8 mouse cellular contexts compared by ENCODE assay signal in genomic region chr4:134924019-134924741, GRCm38 (mm10). TPM values are rescaled to one million over a fixed set of nuclear protein-coding genes. Genes with fewer than 3 reads are reported as not detected.
A peak's percentile ranks its signal among the peaks of the same experiment; 100 is the strongest.
DNase-seq lines count a peak whose midpoint lies in the region; ATAC-seq and TF ChIP-seq lines count a peak whose summit lies in the region.

No protein-coding gene starts in this region.

- peak overlapping the region; percentile 100 for H3K4me3 ChIP-seq in embryonic facial prominence, embryonic 12.5 days
- peak overlapping the region; percentile 96 for H3K4me3 ChIP-seq in lung, embryonic 16.5 days (ENCODE audit: low read length)
- H3K4me3 ChIP-seq in thymus, adult 2 months (ENCODE audit: control insufficient read depth, insufficient read depth, low read length), result peak overlapping the region; percentile 75

- H3K4me1 ChIP-seq in embryonic facial prominence, embryonic 12.5 days, result peaks cover 12% of the 10 kb centered on the region
- H3K4me1 ChIP-seq in lung, embryonic 16.5 days (replicated peaks; ENCODE audit: control insufficient read depth, insufficient read depth, low read length), result peaks cover 11% of the 10 kb centered on the region
- H3K4me1 ChIP-seq in thymus, adult 2 months (replicated peaks; ENCODE audit: control insufficient read depth, insufficient read depth, low read length), result peaks cover 19% of the 10 kb centered on the region

- WGBS in embryonic facial prominence, embryonic 12.5 days, result under 1% methylated on average over 75 of the region's 75 CpGs
- WGBS in lung, embryonic 16.5 days, result under 1% methylated on average over 73 of the region's 75 CpGs
- under 1% methylated on average over 75 of the region's 75 CpGs for WGBS in thymus, adult 2 months

- TF ChIP-seq POLR2A in thymus, adult 2 months (IDR thresholded peaks at IDR 0.05; ENCODE audit: control insufficient read depth, extremely low read depth, insufficient read depth, low read length, poor library complexity), result no peak

- no peaks in the 10 kb centered on the region for H3K9me3 ChIP-seq in embryonic facial prominence, embryonic 12.5 days
- no peaks in the 10 kb centered on the region for H3K9me3 ChIP-seq in lung, embryonic 16.5 days (ENCODE audit: control insufficient read depth, low read length)

- peak; percentile 83 for DNase-seq in CD4-positive helper T cell, adult 2 months (ENCODE audit: low read depth, low spot score)
- DNase-seq in adrenal gland, adult 2 months, result peak; percentile 91
- peak; percentile 69 for DNase-seq in heart, adult 8-10 months (ENCODE audit: low spot score)
- DNase-seq in kidney, adult 8-10 months, result peak; percentile 57 to 67
- DNase-seq in thymus, adult 2 months, result peak; percentile 56

- peak overlapping the region; percentile 92 for H3K27ac ChIP-seq in embryonic facial prominence, embryonic 12.5 days
- H3K27ac ChIP-seq in lung, embryonic 16.5 days (ENCODE audit: low read length), result peak overlapping the region; percentile 96
- peak overlapping the region; percentile 59 for H3K27ac ChIP-seq in thymus, adult 2 months (ENCODE audit: control insufficient read depth, insufficient read depth, low read length)

- no peaks in the 10 kb centered on the region for H3K27me3 ChIP-seq in embryonic facial prominence, embryonic 12.5 days
- H3K27me3 ChIP-seq in lung, embryonic 16.5 days (ENCODE audit: control insufficient read depth, insufficient read depth, low read depth, low read length), result no peaks in the 10 kb centered on the region
- no peaks in the 10 kb centered on the region for H3K27me3 ChIP-seq in thymus, adult 2 months (ENCODE audit: control insufficient read depth, insufficient read depth, low read length)

- peak overlapping the region; percentile 99 for H3K9ac ChIP-seq in embryonic facial prominence, embryonic 12.5 days
- peak overlapping the region; percentile 98 for H3K9ac ChIP-seq in lung, embryonic 16.5 days (ENCODE audit: low read length)

- peak overlapping the region; percentile 71 for H3K4me2 ChIP-seq in embryonic facial prominence, embryonic 12.5 days (replicated peaks)
- H3K4me2 ChIP-seq in lung, embryonic 16.5 days (ENCODE audit: low read depth, low read length), result peak overlapping the region; percentile 67

- H3K36me3 ChIP-seq in embryonic facial prominence, embryonic 12.5 days, result peaks cover 30% of the 10 kb centered on the region
- peaks cover 32% of the 10 kb centered on the region for H3K36me3 ChIP-seq in lung, embryonic 16.5 days (ENCODE audit: control insufficient read depth, insufficient read depth, low read length)
- H3K36me3 ChIP-seq in thymus, adult 2 months (ENCODE audit: control insufficient read depth, insufficient read depth, low read length), result peaks cover 42% of the 10 kb centered on the region

- no peak for ATAC-seq in embryonic facial prominence, embryonic 12.5 days (ENCODE audit: insufficient number of reproducible peaks, insufficient read depth, low FRiP score, low TSS enrichment)
- ATAC-seq in lung, embryonic 16.5 days (ENCODE audit: low read depth), result peak; percentile 30
- ATAC-seq in neutrophil, adult 5-6 weeks (ENCODE audit: extremely low read depth, insufficient number of reproducible peaks, low FRiP score, poor library complexity, severe bottlenecking), result peak; percentile 64

- TF ChIP-seq CTCF in thymus, adult 2 months (IDR thresholded peaks at IDR 0.05; ENCODE audit: borderline replicate concordance, control insufficient read depth, extremely low read depth, insufficient read depth, low read length, poor library complexity), result no peak; the same call in 1 of the 2 replicates

RNA-seq across cellular contexts. Expression of gene Rsrp1, which starts 0.8 kb away (rescaled TPM):
- 100 to 1,000 TPM; 313 to 460 TPM for total RNA-seq in adrenal gland, adult 2 months (2021)
- 2,634 and 2,855 TPM in 2 replicates for polyA plus RNA-seq in adrenal gland, adult 2 months (2012; rRNA removed)
- polyA plus RNA-seq in embryonic facial prominence, embryonic 12.5 days (2016; fragmentation: Nextera tagmentation; extraction: Ambion mirVana), result 496 and 536 TPM in 2 replicates
- total RNA-seq in heart, adult 8-10 months (2022), result 100 to 1,000 TPM in 3 of 4 experiments, 10 to 100 TPM in 1; 97.1 to 165 (median 123) TPM
- polyA plus RNA-seq in lung, embryonic 16.5 days (2015; fragmentation: Nextera tagmentation; extraction: Ambion mirVana), result 454 and 489 TPM in 2 replicates
- 622 and 656 TPM in 2 replicates for total RNA-seq in neutrophil, adult 5-6 weeks (2017)
- polyA plus RNA-seq in thymus, adult 2 months (2012; rRNA removed), result 1,774 and 1,821 TPM in 2 replicates

RNA-seq across cellular contexts. Expression of gene Syf2, which starts 6.5 kb away (rescaled TPM):
- total RNA-seq in adrenal gland, adult 2 months (2021), result 10 to 100 TPM; 85.5 to 97.8 TPM
- 7.0 and 8.6 TPM in 2 replicates for polyA plus RNA-seq in adrenal gland, adult 2 months (2012; rRNA removed)
- 75.3 and 77.2 TPM in 2 replicates for polyA plus RNA-seq in embryonic facial prominence, embryonic 12.5 days (2016; fragmentation: Nextera tagmentation; extraction: Ambion mirVana)
- 10 to 100 TPM; 51.6 to 66.1 (median 59.4) TPM for total RNA-seq in heart, adult 8-10 months (2022)
- 82.0 and 87.7 TPM in 2 replicates for polyA plus RNA-seq in lung, embryonic 16.5 days (2015; fragmentation: Nextera tagmentation; extraction: Ambion mirVana)
- 473 and 479 TPM in 2 replicates for total RNA-seq in neutrophil, adult 5-6 weeks (2017)
- 36.8 and 42.8 TPM in 2 replicates for polyA plus RNA-seq in thymus, adult 2 months (2012; rRNA removed)

RNA-seq across cellular contexts. Expression of gene Tmem50a, which starts 9.4 kb away (rescaled TPM):
- 100 to 1,000 TPM; 231 to 336 TPM for total RNA-seq in adrenal gland, adult 2 months (2021)
- polyA plus RNA-seq in adrenal gland, adult 2 months (2012; rRNA removed), result 150 and 191 TPM in 2 replicates
- 160 and 161 TPM in 2 replicates for polyA plus RNA-seq in embryonic facial prominence, embryonic 12.5 days (2016; fragmentation: Nextera tagmentation; extraction: Ambion mirVana)
- 10 to 100 TPM; 63.0 to 64.1 (median 63.5) TPM for total RNA-seq in heart, adult 8-10 months (2022)
- 188 and 193 TPM in 2 replicates for polyA plus RNA-seq in lung, embryonic 16.5 days (2015; fragmentation: Nextera tagmentation; extraction: Ambion mirVana)
- 292 TPM in 2 replicates for total RNA-seq in neutrophil, adult 5-6 weeks (2017)
- 196 and 226 TPM in 2 replicates for polyA plus RNA-seq in thymus, adult 2 months (2012; rRNA removed)

RNA-seq across cellular contexts. Expression of gene Rhd, which starts 59.8 kb away (rescaled TPM):
- not detected for total RNA-seq in adrenal gland, adult 2 months (2021)
- 0.09 and 0.12 TPM in 2 replicates for polyA plus RNA-seq in adrenal gland, adult 2 months (2012; rRNA removed)
- polyA plus RNA-seq in embryonic facial prominence, embryonic 12.5 days (2016; fragmentation: Nextera tagmentation; extraction: Ambion mirVana), result 6.8 and 8.5 TPM in 2 replicates
- total RNA-seq in heart, adult 8-10 months (2022), result 10 to 100 TPM in 1 of 4 experiments, 1 to 10 TPM in 3; 8.4 to 10.2 (median 8.5) TPM
- polyA plus RNA-seq in lung, embryonic 16.5 days (2015; fragmentation: Nextera tagmentation; extraction: Ambion mirVana), result 2.0 and 6.2 TPM in 2 replicates
- 0.98 TPM in 1 of 2 replicates, not detected in the other for total RNA-seq in neutrophil, adult 5-6 weeks (2017)
- 0.38 TPM in 1 of 2 replicates, not detected in the other for polyA plus RNA-seq in thymus, adult 2 months (2012; rRNA removed)
